Mouse (Mus musculus): ENCODE results near the gene Tas2r126. TPM values are rescaled to one million over a fixed set of nuclear protein-coding genes. Genes with fewer than 3 reads are reported as not detected.

Gene Tas2r126
- polyA plus RNA-seq, 1 experiment = not detected

- Histone ChIP-seq H3K9me3 (ENCODE audit: control insufficient read depth, low read length) (no peaks in the 10 kb centered on the region), H3K27me3 (ENCODE audit: control insufficient read depth) (no peaks in the 10 kb centered on the region), H3K4me3 (replicated peaks) (no peak overlapping the region), H3K4me1 (ENCODE audit: control insufficient read depth) (no peaks in the 10 kb centered on the region), H3K36me3 (ENCODE audit: control insufficient read depth) (no peaks in the 10 kb centered on the region)
- no peak for TF ChIP-seq TAL1 (IDR thresholded peaks at IDR 0.05; ENCODE audit: low read length)
- TF ChIP-seq GATA1 (IDR thresholded peaks at IDR 0.05; ENCODE audit: low read length) = no peak
These were observed 14.9 kb upstream of the Tas2r126 start for GRCm38 (mm10) chr6:42419443-42419842.

- no peak for TF ChIP-seq TAL1 (IDR thresholded peaks at IDR 0.05; ENCODE audit: low read length)
- Histone ChIP-seq H3K36me3 (ENCODE audit: control insufficient read depth) (no peaks in the 10 kb centered on the region), H3K4me1 (ENCODE audit: control insufficient read depth) (no peaks in the 10 kb centered on the region), H3K27me3 (ENCODE audit: control insufficient read depth) (no peaks in the 10 kb centered on the region), H3K9me3 (ENCODE audit: control insufficient read depth, low read length) (no peaks in the 10 kb centered on the region), H3K4me3 (replicated peaks) (no peak overlapping the region)
These were observed 12.9 kb upstream of the Tas2r126 start for GRCm38 (mm10) chr6:42421439-42421838.

- no peaks in the 10 kb centered on the region for H3K4me1 ChIP-seq (ENCODE audit: control insufficient read depth)
- no peaks in the 10 kb centered on the region for H3K27me3 ChIP-seq (ENCODE audit: control insufficient read depth)
- no peaks in the 10 kb centered on the region for H3K36me3 ChIP-seq (ENCODE audit: control insufficient read depth)
- no peak for TF ChIP-seq GATA1 (IDR thresholded peaks at IDR 0.05; ENCODE audit: low read length)
- no peak for TF ChIP-seq TAL1 (IDR thresholded peaks at IDR 0.05; ENCODE audit: low read length)
- H3K4me3 ChIP-seq (replicated peaks) = no peak overlapping the region
- no peaks in the 10 kb centered on the region for H3K9me3 ChIP-seq (ENCODE audit: control insufficient read depth, low read length)
These were observed 9.9 kb upstream of the Tas2r126 start for GRCm38 (mm10) chr6:42424472-42424871.

DNA sequence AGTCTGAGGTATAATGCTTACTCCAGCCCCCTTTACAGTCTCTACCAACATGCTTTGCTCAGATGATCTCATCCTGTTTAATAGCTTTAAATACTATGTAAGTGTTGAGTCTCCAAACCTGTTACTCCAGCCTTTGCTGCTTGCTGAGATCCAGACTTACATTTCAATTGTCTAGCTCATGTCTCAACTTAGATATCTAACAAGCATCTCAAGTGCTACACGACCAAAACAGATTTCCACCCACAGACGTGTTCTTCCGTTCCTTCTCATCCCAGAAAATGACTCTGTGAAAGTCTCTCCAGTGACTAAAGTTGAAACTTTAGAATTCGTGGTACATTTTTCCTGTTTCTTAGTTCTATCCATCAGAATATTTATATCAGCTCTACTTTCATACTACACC, 8.0 kb upstream of the Tas2r126 start:
- Histone ChIP-seq H3K9me3 (ENCODE audit: control insufficient read depth, low read length) (no peaks in the 10 kb centered on the region), H3K27me3 (ENCODE audit: control insufficient read depth) (no peaks in the 10 kb centered on the region), H3K4me1 (ENCODE audit: control insufficient read depth) (no peaks in the 10 kb centered on the region), H3K4me3 (replicated peaks) (no peak overlapping the region), H3K36me3 (ENCODE audit: control insufficient read depth) (no peaks in the 10 kb centered on the region)
- TF ChIP-seq TAL1 (IDR thresholded peaks at IDR 0.05; ENCODE audit: low read length) = no peak
- TF ChIP-seq GATA1 (IDR thresholded peaks at IDR 0.05; ENCODE audit: low read length) = no peak

- Histone ChIP-seq H3K36me3 (ENCODE audit: control insufficient read depth) (no peaks in the 10 kb centered on the region), H3K4me1 (ENCODE audit: control insufficient read depth) (no peaks in the 10 kb centered on the region), H3K9me3 (ENCODE audit: control insufficient read depth, low read length) (no peaks in the 10 kb centered on the region), H3K27me3 (ENCODE audit: control insufficient read depth) (no peaks in the 10 kb centered on the region), H3K4me3 (replicated peaks) (no peak overlapping the region)
- TF ChIP-seq TAL1 (IDR thresholded peaks at IDR 0.05; ENCODE audit: low read length) = no peak
- TF ChIP-seq GATA1 (IDR thresholded peaks at IDR 0.05; ENCODE audit: low read length) = no peak
These were observed 781 bp upstream of the Tas2r126 start for GRCm38 (mm10) chr6:42433554-42433953.

DNA sequence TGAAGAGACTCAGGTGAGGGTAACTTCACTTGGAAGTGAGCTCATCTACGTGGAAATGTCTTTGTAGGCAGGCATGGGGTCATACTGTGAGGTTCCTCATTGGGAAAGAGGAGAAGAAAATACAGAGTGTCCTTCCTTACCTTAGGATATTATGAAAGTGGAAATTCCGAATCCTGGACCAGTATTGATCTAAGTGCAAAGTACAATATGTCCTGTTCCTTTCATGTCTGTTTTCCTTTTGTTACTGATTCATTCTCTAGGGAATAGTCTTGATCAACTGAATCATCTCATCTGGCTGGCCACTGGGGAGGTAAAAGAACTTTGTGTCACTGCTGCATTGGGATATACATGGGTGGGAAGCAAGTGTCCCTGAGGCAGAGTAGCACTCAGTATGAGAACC, 1.2 kb downstream of the Tas2r126 start:
- Histone ChIP-seq H3K9me3 (ENCODE audit: control insufficient read depth, low read length) (no peaks in the 10 kb centered on the region), H3K36me3 (ENCODE audit: control insufficient read depth) (no peaks in the 10 kb centered on the region), H3K27me3 (ENCODE audit: control insufficient read depth) (no peaks in the 10 kb centered on the region), H3K4me1 (ENCODE audit: control insufficient read depth) (no peaks in the 10 kb centered on the region), H3K4me3 (replicated peaks) (no peak overlapping the region)
- TF ChIP-seq TAL1 (IDR thresholded peaks at IDR 0.05; ENCODE audit: low read length) = no peak
- no peak for TF ChIP-seq GATA1 (IDR thresholded peaks at IDR 0.05; ENCODE audit: low read length)

- Histone ChIP-seq H3K36me3 (ENCODE audit: control insufficient read depth) (no peaks in the 10 kb centered on the region), H3K4me1 (ENCODE audit: control insufficient read depth) (no peaks in the 10 kb centered on the region), H3K9me3 (ENCODE audit: control insufficient read depth, low read length) (no peaks in the 10 kb centered on the region), H3K4me3 (replicated peaks) (no peak overlapping the region), H3K27me3 (ENCODE audit: control insufficient read depth) (no peaks in the 10 kb centered on the region)
- no peak for TF ChIP-seq GATA1 (IDR thresholded peaks at IDR 0.05; ENCODE audit: low read length)
- TF ChIP-seq TAL1 (IDR thresholded peaks at IDR 0.05; ENCODE audit: low read length) = no peak
These were observed 7.1 kb downstream of the Tas2r126 start for GRCm38 (mm10) chr6:42441395-42441794.

GRCm38 (mm10) chr6:42444491-42444890, 10.2 kb downstream of the Tas2r126 start:
- Histone ChIP-seq H3K9me3 (ENCODE audit: control insufficient read depth, low read length) (no peaks in the 10 kb centered on the region), H3K4me3 (replicated peaks) (no peak overlapping the region), H3K27me3 (ENCODE audit: control insufficient read depth) (no peaks in the 10 kb centered on the region), H3K4me1 (ENCODE audit: control insufficient read depth) (no peaks in the 10 kb centered on the region), H3K36me3 (ENCODE audit: control insufficient read depth) (no peaks in the 10 kb centered on the region)
- TF ChIP-seq TAL1 (IDR thresholded peaks at IDR 0.05; ENCODE audit: low read length) = no peak

GRCm38 (mm10) chr6:42447381-42447780, 13.0 kb downstream of the Tas2r126 start:
- TF ChIP-seq GATA1 (IDR thresholded peaks at IDR 0.05; ENCODE audit: low read length) (no peak), TAL1 (IDR thresholded peaks at IDR 0.05; ENCODE audit: low read length) (no peak)
- no peaks in the 10 kb centered on the region for H3K4me1 ChIP-seq (ENCODE audit: control insufficient read depth)
- H3K36me3 ChIP-seq (ENCODE audit: control insufficient read depth) = no peaks in the 10 kb centered on the region
- H3K9me3 ChIP-seq (ENCODE audit: control insufficient read depth, low read length) = no peaks in the 10 kb centered on the region
- no peaks in the 10 kb centered on the region for H3K27me3 ChIP-seq (ENCODE audit: control insufficient read depth)
- no peak overlapping the region for H3K4me3 ChIP-seq (replicated peaks)

DNA sequence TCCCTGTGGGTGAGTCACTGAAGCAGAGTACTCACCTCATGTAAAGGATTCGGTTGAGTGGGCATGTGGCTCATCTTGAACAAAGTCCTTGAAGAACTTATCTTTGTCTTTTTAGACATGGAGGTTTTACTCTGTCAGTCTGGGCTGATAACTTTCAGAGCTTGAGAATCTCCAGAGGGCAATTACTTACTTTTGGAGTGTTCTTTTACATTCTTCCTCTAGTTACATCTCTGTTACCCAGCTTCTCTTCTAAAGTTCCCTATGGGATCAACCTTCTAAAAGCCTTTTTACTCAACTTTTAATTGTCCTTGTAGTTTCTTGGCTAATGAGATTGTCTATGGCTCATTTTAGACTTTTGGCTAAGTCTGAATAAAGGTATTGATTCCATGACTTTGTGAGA, 30.8 kb downstream of the Tas2r126 start, which contains the start of gene Olfr458:
Gene Olfr458, minus strand, starts transcription at position 101 of the 400 bp plus-strand sequence.
- Histone ChIP-seq H3K27me3 (ENCODE audit: control insufficient read depth) (no peaks in the 10 kb centered on the region), H3K4me3 (replicated peaks) (no peak within 1 kb of the TSS), H3K4me1 (ENCODE audit: control insufficient read depth) (no peaks in the 10 kb centered on the region), H3K36me3 (ENCODE audit: control insufficient read depth) (no peaks in the 10 kb centered on the region), H3K9me3 (ENCODE audit: control insufficient read depth, low read length) (no peaks in the 10 kb centered on the region)
- no peak for TF ChIP-seq GATA1 (IDR thresholded peaks at IDR 0.05; ENCODE audit: low read length)
- TF ChIP-seq TAL1 (IDR thresholded peaks at IDR 0.05; ENCODE audit: low read length) = no peak
